Comparison of ENCODE assay signal across 8 mouse cellular contexts in the genomic region with DNA sequence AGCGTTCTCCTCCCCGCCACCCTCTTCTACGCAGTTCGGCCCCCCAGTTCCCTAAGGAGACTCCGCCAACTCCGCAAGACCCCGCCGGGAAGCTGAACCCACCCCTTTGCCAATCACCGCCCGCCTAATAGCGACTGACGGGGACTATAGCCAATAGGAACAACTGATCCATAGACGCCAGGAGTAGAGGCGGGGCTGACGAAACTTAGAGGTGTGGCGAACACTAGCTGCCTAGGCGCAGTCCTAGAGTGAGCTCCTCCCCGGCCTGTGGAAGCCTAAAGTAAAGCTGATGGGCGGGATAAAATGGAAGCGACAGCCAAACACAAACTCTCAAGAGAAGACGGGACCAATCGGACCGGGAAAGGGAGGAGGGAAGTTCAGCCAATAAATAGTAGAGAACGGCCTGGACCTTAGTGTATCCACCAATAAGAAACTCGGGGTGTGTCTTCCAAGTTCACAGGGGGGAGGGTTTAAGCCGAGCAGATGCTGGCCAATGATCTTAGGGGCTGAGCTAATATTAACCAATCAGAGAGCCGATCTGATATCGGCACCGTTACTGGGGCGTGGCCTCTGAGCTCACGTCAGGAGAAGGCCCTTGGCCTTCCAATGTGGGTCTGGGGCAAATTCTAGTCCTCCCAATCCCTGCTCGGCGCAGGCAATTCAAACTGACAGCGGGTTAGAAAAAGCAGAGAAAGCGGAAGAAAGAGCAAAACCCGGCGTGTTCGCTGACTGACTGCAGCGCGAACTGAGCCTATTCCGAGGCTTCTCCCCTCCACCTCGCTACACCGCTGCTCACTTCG. TPM values are rescaled to one million over a fixed set of nuclear protein-coding genes. Genes with fewer than 3 reads are reported as not detected.
DNase-seq lines count a peak whose midpoint lies in the region; ATAC-seq and TF ChIP-seq lines count a peak whose summit lies in the region.

TSS of gene Srgap2 (minus strand) at position 72 of the 800 bp plus-strand sequence.
TSS of gene Fam72a (plus strand) at position 623 of the 800 bp plus-strand sequence.

- no peak for TF ChIP-seq RAD21 in MEL (IDR thresholded peaks at IDR 0.05; ENCODE audit: low read depth, low read length)

- H3K4me2 ChIP-seq in forebrain, postnatal 0 days (ENCODE audit: low read depth), result peak within 1 kb of the TSS; percentile 98
- peak within 1 kb of the TSS; percentile 93 for H3K4me2 ChIP-seq in lung, embryonic 15.5 days

- WGBS in cerebellum, adult 2 months, result under 1% methylated on average over 44 of the region's 44 CpGs
- WGBS in forebrain, postnatal 0 days, result under 1% methylated on average over 44 of the region's 44 CpGs
- WGBS in lung, embryonic 15.5 days, result under 1% methylated on average over 44 of the region's 44 CpGs

- no peak for TF ChIP-seq EP300 in MEL (IDR thresholded peaks at IDR 0.05; ENCODE audit: low read depth in 1 of 2, low read length in 2 of 2)

- H3K36me3 ChIP-seq in MEL (ENCODE audit: control insufficient read depth in 1 of 2, insufficient read depth in 2 of 2, low read length in 2 of 2), result peaks cover 0 to 31% of the 10 kb centered on the region in 2 experiments; a peak in 2 of 4 replicates
- H3K36me3 ChIP-seq in forebrain, postnatal 0 days (ENCODE audit: insufficient read depth), result no peaks in the 10 kb centered on the region
- no peaks in the 10 kb centered on the region for H3K36me3 ChIP-seq in lung, embryonic 15.5 days

- H3K9ac ChIP-seq in MEL (ENCODE audit: control insufficient read depth, low read depth, low read length, poor library complexity, severe bottlenecking), result peak within 1 kb of the TSS; percentile 87
- peak within 1 kb of the TSS; percentile 80 for H3K9ac ChIP-seq in forebrain, postnatal 0 days
- peak within 1 kb of the TSS; percentile 71 for H3K9ac ChIP-seq in lung, embryonic 15.5 days

- peak; percentile 95 for ATAC-seq in forebrain, postnatal 0 days
- peak; percentile 96 for ATAC-seq in lung, embryonic 15.5 days (ENCODE audit: borderline replicate concordance, extremely low read depth, low FRiP score, low TSS enrichment)

- peaks cover 55% of the 10 kb centered on the region for H3K79me2 ChIP-seq in MEL (ENCODE audit: control insufficient read depth, insufficient read depth, low read length, poor library complexity)

- peak within 1 kb of the TSS; percentile 96 for H3K27ac ChIP-seq in MEL (ENCODE audit: control insufficient read depth, low read depth, low read length)
- H3K27ac ChIP-seq in cerebellum, adult 2 months (ENCODE audit: insufficient read depth, low read length), result peak within 1 kb of the TSS; percentile 86
- peak within 1 kb of the TSS; percentile 91 for H3K27ac ChIP-seq in forebrain, postnatal 0 days (ENCODE audit: low read depth, low read length)
- peak within 1 kb of the TSS; percentile 96 for H3K27ac ChIP-seq in lung, embryonic 15.5 days

- DNase-seq in MEL (ENCODE audit: low read depth, low spot score), result peak; percentile 100
- peak; percentile 99 to 100 for DNase-seq in cerebellum, adult 2 months
- peak; percentile 99 for DNase-seq in forebrain, postnatal 0 days
- DNase-seq in heart, postnatal 4 days, result peak; percentile 98
- DNase-seq in layer of hippocampus, adult 8-10 months (ENCODE audit: low spot score in 2 of 2), result peak; percentile 99 to 100
- peak; percentile 98 for DNase-seq in ovary, adult 18-20 months (ENCODE audit: low spot score)
- DNase-seq in thymus, postnatal 0 days (ENCODE audit: low spot score), result peak; percentile 99

- H3K4me1 ChIP-seq in MEL (ENCODE audit: control insufficient read depth in 1 of 2, insufficient read depth in 2 of 2, low read length in 2 of 2), result peaks cover 0 to 17% of the 10 kb centered on the region in 2 experiments; a peak in 2 of 4 replicates
- H3K4me1 ChIP-seq in cerebellum, adult 2 months (ENCODE audit: control insufficient read depth, insufficient read depth, low read length), result no peaks in the 10 kb centered on the region; the same call in 1 of the 2 replicates
- H3K4me1 ChIP-seq in forebrain, postnatal 0 days (ENCODE audit: insufficient read depth), result peaks cover 12% of the 10 kb centered on the region
- H3K4me1 ChIP-seq in lung, embryonic 15.5 days, result peaks cover 38% of the 10 kb centered on the region

- TF ChIP-seq CTCF in MEL (IDR thresholded peaks at IDR 0.05 in 2 of 3, conservative IDR thresholded peaks at IDR 0.05 in 1 of 3; ENCODE audit: control insufficient read depth in 1 of 3, insufficient read depth in 1 of 3, low read depth in 2 of 3, low read length in 3 of 3, poor library complexity in 1 of 3, severe bottlenecking in 1 of 3), result no peak
- no peak for TF ChIP-seq CTCF in cerebellum, adult 2 months (IDR thresholded peaks at IDR 0.05; ENCODE audit: borderline replicate concordance, insufficient read depth, low read depth, low read length)
- no peak for TF ChIP-seq CTCF in forebrain, postnatal 0 days (IDR thresholded peaks at IDR 0.05; ENCODE audit: low read depth)

- H3K27me3 ChIP-seq in MEL (ENCODE audit: control insufficient read depth in 1 of 2, insufficient read depth in 2 of 2, low read length in 2 of 2), result no peaks in the 10 kb centered on the region
- no peaks in the 10 kb centered on the region for H3K27me3 ChIP-seq in cerebellum, adult 2 months (ENCODE audit: control insufficient read depth, insufficient read depth, low read length)
- H3K27me3 ChIP-seq in forebrain, postnatal 0 days (ENCODE audit: insufficient read depth, low read length), result no peaks in the 10 kb centered on the region
- H3K27me3 ChIP-seq in lung, embryonic 15.5 days, result no peaks in the 10 kb centered on the region

- peak within 1 kb of the TSS; percentile 89 to 98 for H3K4me3 ChIP-seq in MEL (ENCODE audit: control insufficient read depth in 1 of 2, insufficient read depth in 1 of 2, low read depth in 2 of 2, low read length in 2 of 2)
- peak within 1 kb of the TSS; percentile 74 for H3K4me3 ChIP-seq in cerebellum, adult 2 months (replicated peaks; ENCODE audit: insufficient read depth, low read depth, low read length)
- H3K4me3 ChIP-seq in forebrain, postnatal 0 days (ENCODE audit: low read depth, low read length), result peak within 1 kb of the TSS; percentile 76
- H3K4me3 ChIP-seq in lung, embryonic 15.5 days, result peak within 1 kb of the TSS; percentile 85

- H3K9me3 ChIP-seq in MEL (replicated peaks; ENCODE audit: insufficient read depth, low read length), result no peaks in the 10 kb centered on the region
- no peaks in the 10 kb centered on the region for H3K9me3 ChIP-seq in forebrain, postnatal 0 days (ENCODE audit: low read length)
- no peaks in the 10 kb centered on the region for H3K9me3 ChIP-seq in lung, embryonic 15.5 days

- TF ChIP-seq POLR2A in MEL (IDR thresholded peaks at IDR 0.05; ENCODE audit: control insufficient read depth in 1 of 2, insufficient read depth in 1 of 2, low read depth in 1 of 2, low read length in 2 of 2, poor library complexity in 1 of 2), result peak; percentile 91 to 94
- TF ChIP-seq POLR2A in cerebellum, adult 2 months (IDR thresholded peaks at IDR 0.05; ENCODE audit: borderline replicate concordance, insufficient read depth, low read length), result peak; percentile 98

TF ChIP-seq in MEL, 35 proteins besides CTCF, POLR2A, EP300 and RAD21 (continues in another document):
- TF ChIP-seq ZNF384 (IDR thresholded peaks at IDR 0.05; ENCODE audit: low read depth, low read length) (0 out of 2 replicates have a peak, but pooled peaks have one; percentile 24), GABPA (IDR thresholded peaks at IDR 0.05; ENCODE audit: low read depth, low read length) (no peak), ZMIZ1 (IDR thresholded peaks at IDR 0.05; ENCODE audit: low read depth, low read length) (no peak; the same call in 1 of the 2 replicates), KAT2A (conservative IDR thresholded peaks at IDR 0.05; ENCODE audit: low read depth, low read length) (peak; percentile 11; the same call in 1 of the 2 replicates), TBP (IDR thresholded peaks at IDR 0.05; ENCODE audit: low read depth, low read length) (peak; percentile 96), BHLHE40 (IDR thresholded peaks at IDR 0.05; ENCODE audit: borderline replicate concordance, low read depth, low read length) (no peak), MXI1 (IDR thresholded peaks at IDR 0.05; ENCODE audit: low read depth, low read length) (peak; percentile 99), MAFK (IDR thresholded peaks at IDR 0.05; ENCODE audit: borderline replicate concordance, low read depth, low read length) (no peak), NRF1 (IDR thresholded peaks at IDR 0.05; ENCODE audit: insufficient read depth, low read depth, low read length, poor library complexity, severe bottlenecking) (peak; percentile 32; the same call in 1 of the 2 replicates), E2F4 (IDR thresholded peaks at IDR 0.05; ENCODE audit: borderline replicate concordance, low read depth, low read length) (peak; percentile 72; the same call in 1 of the 2 replicates), MYB (IDR thresholded peaks at IDR 0.05; ENCODE audit: low read depth, low read length) (0 out of 2 replicates have a peak, but pooled peaks have one; percentile 4), NELFE (IDR thresholded peaks at IDR 0.05; ENCODE audit: low read depth, low read length) (peak; percentile 99)

RNA-seq across cellular contexts. Expression of gene Srgap2, which starts in this region (rescaled TPM):
- total RNA-seq in MEL (2012; rRNA removed), result 9.0 and 10.0 TPM in 2 replicates
- 10 to 100 TPM in 1 of 2 experiments, not detected in 1; 25.3 TPM for polyA plus RNA-seq in MEL (2012; ENCODE audit: insufficient read depth in 1 of 2, insufficient read length in 2 of 2, low read depth in 1 of 2, low replicate concordance in 2 of 2, missing spikeins in 1 of 2)
- polyA plus RNA-seq in cerebellum, adult 2 months (2012; rRNA removed), result 83.1 and 94.6 TPM in 2 replicates
- total RNA-seq in forebrain, postnatal 0 days (2014; rRNA removed), result 61.1 and 68.4 TPM in 2 replicates
- polyA plus RNA-seq in forebrain, postnatal 0 days (2015; fragmentation: Nextera tagmentation; extraction: Ambion mirVana), result 17.0 and 28.1 TPM in 2 replicates
- 10 to 100 TPM; 34.2 to 40.4 TPM for total RNA-seq in heart, postnatal 4 days (2021)
- 10 to 100 TPM; 79.8 to 92.2 (median 84.9) TPM for total RNA-seq in layer of hippocampus, adult 8-10 months (2022)
- 11.0 and 14.1 TPM in 2 replicates for polyA plus RNA-seq in lung, embryonic 15.5 days (2015; fragmentation: Nextera tagmentation; extraction: Ambion mirVana)
- polyA plus RNA-seq in thymus, postnatal 0 days (2015; fragmentation: Nextera tagmentation; extraction: Ambion mirVana), result 7.3 and 8.6 TPM in 2 replicates

RNA-seq across cellular contexts. Expression of gene Fam72a, which starts in this region (rescaled TPM):
- total RNA-seq in MEL (2012; rRNA removed), result 8.1 and 8.2 TPM in 2 replicates
- 1 to 10 TPM in 1 of 2 experiments, not detected in 1; 8.8 TPM for polyA plus RNA-seq in MEL (2012; ENCODE audit: insufficient read depth in 1 of 2, insufficient read length in 2 of 2, low read depth in 1 of 2, low replicate concordance in 2 of 2, missing spikeins in 1 of 2)
- polyA plus RNA-seq in cerebellum, adult 2 months (2012; rRNA removed), result 1.9 TPM in 2 replicates
- total RNA-seq in forebrain, postnatal 0 days (2014; rRNA removed), result 0.38 and 1.5 TPM in 2 replicates
- polyA plus RNA-seq in forebrain, postnatal 0 days (2015; fragmentation: Nextera tagmentation; extraction: Ambion mirVana), result 0.86 and 1.2 TPM in 2 replicates
- total RNA-seq in heart, postnatal 4 days (2021), result 1 to 10 TPM; 1.2 to 1.8 TPM
- total RNA-seq in layer of hippocampus, adult 8-10 months (2022), result 1 to 10 TPM in 3 of 4 experiments, under 1 TPM in 1; 0.78 to 2.0 (median 1.4) TPM
- polyA plus RNA-seq in lung, embryonic 15.5 days (2015; fragmentation: Nextera tagmentation; extraction: Ambion mirVana), result 2.3 and 3.0 TPM in 2 replicates
- polyA plus RNA-seq in thymus, postnatal 0 days (2015; fragmentation: Nextera tagmentation; extraction: Ambion mirVana), result 6.5 and 6.8 TPM in 2 replicates

Comparison
In these comparisons a context has a peak if more than half of its experiments do, and no peak if none do; other contexts are left out.
1. Peak in every context shown above with its lines: DNase-seq, ATAC-seq, H3K4me3 ChIP-seq and H3K27ac ChIP-seq.